Mouse (Mus musculus): ENCODE measurements around the gene Gpc6.

Gene Gpc6

DNA sequence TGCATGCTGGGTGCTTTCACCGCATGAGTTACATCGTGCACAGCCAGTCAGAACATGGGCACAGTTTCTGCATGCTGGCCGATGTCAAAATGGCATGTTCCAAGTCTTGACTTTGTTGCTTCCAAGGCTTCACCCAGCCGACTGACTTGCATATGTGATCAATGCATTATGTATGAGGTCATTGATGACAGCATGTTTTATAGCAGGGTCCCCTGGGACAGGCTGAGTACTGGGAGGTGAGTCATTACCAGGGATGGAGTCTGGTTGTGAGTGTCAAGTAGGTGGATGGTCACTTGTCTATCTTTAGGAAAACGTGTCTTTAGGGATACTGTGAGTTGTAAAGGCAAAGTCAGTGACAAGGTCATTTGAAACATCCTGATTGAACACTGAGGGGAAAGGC is 929.4 kb downstream of the Gpc6 start:
- DNase-seq (ENCODE audit: low spot score), result no peak

- DNase-seq (ENCODE audit: low spot score), result no peak
Observed at GRCm38 (mm10) chr14:117871268-117871667, 946.2 kb downstream of the Gpc6 start.

DNA sequence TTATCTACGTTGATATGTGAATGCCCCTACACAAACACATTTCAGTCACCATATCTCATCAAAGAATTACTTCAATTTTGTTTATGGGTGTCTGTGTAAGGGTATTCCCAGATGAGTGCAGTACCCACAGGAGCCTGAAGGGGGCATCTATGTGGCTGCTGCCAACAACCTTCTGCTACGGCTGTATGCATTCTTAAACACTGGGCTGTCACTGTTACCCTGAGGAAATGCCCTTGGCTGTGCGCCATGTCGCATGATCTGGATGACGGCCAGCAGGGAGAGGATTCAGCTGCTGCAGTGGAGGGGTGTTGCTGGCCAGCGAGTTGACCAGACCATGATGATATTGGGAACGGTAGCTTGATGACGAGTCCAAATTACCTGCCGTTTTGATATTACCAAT is 954.2 kb downstream of the Gpc6 start:
- no peak for DNase-seq (ENCODE audit: low spot score)

- no peak for DNase-seq (ENCODE audit: low spot score)
Observed at GRCm38 (mm10) chr14:117881112-117881511, 956.0 kb downstream of the Gpc6 start.

- DNase-seq (ENCODE audit: low spot score), result no peak
Observed at GRCm38 (mm10) chr14:117882222-117882621, 957.1 kb downstream of the Gpc6 start.

DNA sequence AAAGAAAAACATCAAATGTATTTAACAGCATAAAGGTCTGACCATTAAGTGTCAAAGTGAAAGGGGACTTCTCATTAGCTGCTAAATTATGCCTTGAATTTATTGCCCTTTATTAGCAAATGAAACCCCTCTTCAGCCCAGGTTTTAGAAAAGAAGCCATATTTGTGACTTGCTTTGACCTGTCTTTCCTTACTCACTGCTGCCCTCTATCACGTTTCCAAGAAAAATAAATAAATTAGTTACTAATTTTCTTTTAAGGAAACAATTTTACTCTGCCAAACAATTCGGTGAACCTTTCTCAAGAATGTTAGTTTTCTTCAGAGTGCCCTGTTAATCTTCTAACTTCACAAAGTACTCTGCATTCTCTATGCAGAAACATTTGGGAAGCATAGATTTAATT is 964.5 kb downstream of the Gpc6 start:
- no peak for DNase-seq (ENCODE audit: low spot score)

GRCm38 (mm10) chr14:117891426-117891825 is 966.3 kb downstream of the Gpc6 start:
- no peak for DNase-seq (ENCODE audit: low spot score)

GRCm38 (mm10) chr14:117892026-117892425 is 966.9 kb downstream of the Gpc6 start:
- DNase-seq (ENCODE audit: low spot score), result no peak

GRCm38 (mm10) chr14:117894869-117895538 is 969.9 kb downstream of the Gpc6 start:
- no peak for DNase-seq (ENCODE audit: low spot score)

DNA sequence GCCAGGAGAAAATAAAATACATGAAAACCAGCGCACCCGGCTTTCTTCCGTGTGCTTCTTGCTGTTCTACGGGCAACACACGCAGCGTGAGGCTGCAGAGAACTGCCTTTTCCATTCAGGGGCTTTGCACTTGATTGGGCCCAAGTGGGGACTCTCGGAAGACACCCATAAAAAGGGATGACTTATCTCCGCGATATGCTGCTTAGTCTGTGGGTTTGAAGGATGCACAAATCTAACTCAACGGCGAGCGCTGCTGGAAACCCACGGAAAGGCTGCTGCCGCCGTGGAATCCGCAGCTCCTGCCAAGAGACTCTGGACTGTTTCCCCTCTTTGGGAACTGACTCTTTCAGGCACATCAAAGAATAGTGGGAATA is 970.4 kb downstream of the Gpc6 start:
- DNase-seq (ENCODE audit: low spot score), result no peak

DNA sequence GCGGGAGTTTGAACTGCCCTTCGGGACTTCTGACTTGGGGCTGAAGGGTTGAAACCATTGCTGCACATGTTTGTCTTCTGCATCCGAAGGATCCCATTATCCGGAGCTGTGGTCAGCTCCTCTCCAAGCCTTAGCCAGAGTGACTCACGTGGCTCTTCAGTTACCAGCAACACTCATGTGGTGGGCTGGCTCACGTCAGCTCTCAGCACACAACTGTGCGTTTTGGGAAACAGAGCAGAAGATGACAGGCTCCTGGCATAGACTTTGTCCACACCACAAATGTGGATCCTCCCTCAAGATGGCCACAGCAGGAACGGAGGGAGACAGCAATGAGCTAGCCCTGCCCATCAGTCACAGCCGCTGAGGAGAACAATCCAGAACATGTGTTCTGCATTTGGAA is 979.2 kb downstream of the Gpc6 start:
- no peak for DNase-seq (ENCODE audit: low spot score)

GRCm38 (mm10) chr14:117905701-117906100 is 980.6 kb downstream of the Gpc6 start:
- DNase-seq (ENCODE audit: low spot score), result no peak

- DNase-seq (ENCODE audit: low spot score), result no peak
Observed at GRCm38 (mm10) chr14:117906361-117906760, 981.2 kb downstream of the Gpc6 start.

DNA sequence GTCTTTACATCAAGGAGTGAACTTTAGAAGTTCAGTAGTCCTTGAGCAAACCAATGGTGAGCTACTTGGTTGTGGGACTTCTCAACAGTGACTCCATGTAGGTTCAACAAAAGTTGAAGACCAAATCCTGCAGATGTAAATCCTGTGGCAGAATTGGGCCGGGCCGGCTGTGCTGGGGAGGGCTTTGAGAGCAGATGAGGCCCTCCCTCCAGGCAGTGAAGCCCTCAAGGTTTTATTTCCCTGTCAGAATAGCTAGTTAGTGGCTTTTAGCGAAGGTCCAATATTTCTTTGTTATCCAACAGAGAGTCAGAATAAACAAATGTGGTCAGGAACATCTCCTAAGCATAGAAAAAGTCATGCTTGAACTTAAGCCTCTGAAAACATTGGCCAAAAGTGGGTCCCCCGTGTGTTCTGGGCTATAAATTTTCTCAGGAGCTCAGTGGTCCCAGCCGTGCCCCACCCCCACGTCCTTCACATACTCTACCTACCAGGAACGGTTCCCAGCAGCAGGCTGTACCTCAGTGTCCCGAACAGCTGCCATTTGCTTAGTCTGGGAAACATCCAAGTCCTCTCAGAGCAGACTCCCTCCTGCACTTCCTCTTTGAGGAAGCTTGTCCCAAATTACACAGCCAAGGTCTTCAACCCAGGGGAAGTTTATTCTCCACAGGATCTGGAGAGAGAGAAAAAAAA is 983.3 kb downstream of the Gpc6 start:
- DNase-seq (ENCODE audit: low spot score), result no peak

- no peak for DNase-seq (ENCODE audit: low spot score)
Observed at GRCm38 (mm10) chr14:117909046-117909445, 983.9 kb downstream of the Gpc6 start.

DNA sequence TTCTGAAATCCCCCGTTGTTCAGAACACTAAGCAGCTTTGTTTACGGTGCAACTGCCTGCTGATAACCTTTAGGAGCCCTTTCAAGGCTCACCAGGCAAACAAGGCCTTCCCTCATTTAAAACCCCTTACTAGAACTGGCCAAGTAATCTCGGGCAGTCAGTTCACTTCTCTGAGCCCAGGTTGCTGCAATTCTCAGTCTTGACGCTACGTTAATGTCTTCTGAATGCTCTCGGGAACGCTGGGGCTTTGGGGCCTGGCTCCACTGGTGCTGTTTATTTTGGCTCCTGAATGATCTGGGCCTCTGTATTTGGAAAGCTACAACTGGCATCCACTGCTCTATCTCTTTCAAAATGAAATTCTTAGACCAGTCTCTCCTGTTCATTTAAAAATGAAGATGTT is 985.2 kb downstream of the Gpc6 start:
- no peak for DNase-seq (ENCODE audit: low spot score)

- DNase-seq (ENCODE audit: low spot score), result no peak
Observed at GRCm38 (mm10) chr14:117912624-117913270, 987.6 kb downstream of the Gpc6 start.

GRCm38 (mm10) chr14:117916577-117916976 is 991.5 kb downstream of the Gpc6 start:
- no peak for DNase-seq (ENCODE audit: low spot score)

GRCm38 (mm10) chr14:117918724-117919123 is 993.6 kb downstream of the Gpc6 start:
- no peak for DNase-seq (ENCODE audit: low spot score)

DNA sequence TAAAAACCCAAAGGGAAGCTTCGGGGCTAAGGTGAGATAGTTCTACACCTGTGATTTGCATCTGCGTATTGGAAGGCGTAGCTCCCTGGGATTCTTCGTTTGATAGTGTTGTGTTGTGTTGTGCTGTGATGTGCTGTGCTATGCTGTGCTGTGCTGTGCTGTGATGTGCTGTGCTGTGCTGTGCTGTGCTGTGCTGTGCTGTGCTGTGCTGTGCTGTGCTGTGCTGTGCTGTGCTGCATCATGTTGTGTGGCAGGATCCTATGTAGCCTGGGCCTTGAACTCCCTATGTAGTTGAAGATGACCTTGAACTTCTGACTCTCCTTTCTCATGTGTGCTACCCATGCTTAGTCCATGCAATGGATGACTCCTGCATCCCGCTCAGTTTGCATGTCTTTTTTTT is 994.5 kb downstream of the Gpc6 start:
- DNase-seq (ENCODE audit: low spot score), result no peak

- DNase-seq (ENCODE audit: low spot score), result no peak
Observed at GRCm38 (mm10) chr14:117921393-117922014, 996.4 kb downstream of the Gpc6 start.

GRCm38 (mm10) chr14:117923667-117924066 is 998.6 kb downstream of the Gpc6 start:
- DNase-seq (ENCODE audit: low spot score), result no peak
